Mouse (Mus musculus): ENCODE results near the gene Slc9c1.
"Not testable (repeated sequence)": the region's sequence is repeated elsewhere in the genome, so short reads cannot be mapped to it uniquely, and the experiment has no call there.

Gene Slc9c1

DNA sequence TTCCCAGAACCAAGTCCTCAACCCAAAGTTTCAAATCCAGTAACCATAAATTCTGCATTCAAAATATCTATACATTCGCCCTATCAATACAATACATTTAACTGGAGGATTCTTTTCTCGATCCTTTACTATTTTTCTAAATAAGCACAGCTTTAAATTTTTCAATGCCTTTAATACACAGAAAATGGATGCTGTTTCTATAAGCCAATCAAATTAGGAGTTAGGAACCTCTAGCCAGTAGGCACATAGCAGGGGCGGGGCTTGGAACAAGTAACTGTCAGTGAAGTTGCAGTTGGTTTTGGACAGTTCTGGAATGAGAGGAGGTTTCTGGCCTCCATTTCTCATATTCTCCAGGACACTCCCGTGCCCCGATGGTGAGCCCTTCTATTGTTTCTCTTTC lies at the start of gene Slc9c1:
Slc9c1 (plus strand) TSS at position 301 of the 400 bp plus-strand sequence.
- DNase-seq (ENCODE audit: low read depth, low spot score): peak; percentile 5

DNA sequence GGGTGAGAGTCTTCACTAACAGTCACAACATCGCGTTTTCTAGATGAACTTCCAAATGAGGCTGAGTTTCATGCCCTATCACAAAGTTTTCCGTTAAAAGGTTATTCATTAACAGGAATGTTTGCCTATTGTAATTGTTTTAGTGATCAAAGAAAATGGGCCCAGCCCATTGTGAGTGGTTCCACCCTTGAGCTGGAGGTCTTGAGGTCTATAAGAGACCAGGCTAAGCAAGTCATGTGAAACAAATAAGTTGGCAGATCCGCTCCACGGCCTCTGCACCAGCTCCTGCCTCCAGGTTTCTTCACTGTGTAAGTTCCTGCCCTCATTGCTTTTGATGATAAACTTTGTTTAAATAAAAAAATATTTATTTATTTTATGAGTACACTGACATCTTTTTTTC lies 42.2 kb upstream of the Slc9c1 start, which contains the start of gene Gm609:
Gm609 (minus strand) TSS at position 43 of the 400 bp plus-strand sequence.
- peak; percentile 3 for DNase-seq (ENCODE audit: low read depth, low spot score)

DNA sequence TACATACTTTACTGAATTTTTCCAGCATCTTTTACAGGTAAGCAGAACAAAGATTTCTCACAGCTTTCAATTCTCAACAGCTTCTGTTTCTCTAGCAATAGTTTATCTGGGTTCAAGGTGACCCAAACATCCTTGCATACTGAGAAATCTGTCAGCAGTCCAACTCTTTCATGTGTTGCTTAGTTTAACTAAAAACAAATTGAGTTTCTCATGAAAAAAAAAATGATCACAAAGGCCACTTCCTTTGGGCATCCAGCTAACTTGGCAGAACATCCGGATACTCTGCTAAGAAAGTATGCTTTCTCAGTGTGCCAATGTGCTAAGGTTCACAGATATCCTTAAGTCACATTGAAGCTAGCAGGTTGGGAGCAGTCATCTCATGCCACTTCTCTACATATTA lies 39.8 kb upstream of the Slc9c1 start:
- DNase-seq (ENCODE audit: low read depth, low spot score): no peak

DNA sequence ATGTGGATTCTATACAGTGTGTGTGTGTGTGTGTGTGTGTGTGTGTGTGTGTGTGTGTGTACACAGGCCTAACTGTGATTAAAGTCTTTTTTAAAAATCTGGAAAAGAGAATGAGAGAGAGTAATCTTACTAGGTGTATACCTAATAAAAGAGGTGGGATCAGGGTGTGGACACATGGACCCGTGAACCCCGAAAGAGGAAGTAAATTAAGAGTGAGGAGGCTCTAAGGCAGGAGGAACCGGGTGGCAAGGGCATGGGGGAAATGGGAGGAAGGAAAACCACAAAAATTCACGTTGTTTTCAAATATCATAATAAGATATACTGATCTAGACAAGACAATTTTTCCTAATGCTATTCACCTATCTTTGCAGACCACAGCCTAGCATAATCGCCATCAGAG lies 9.6 kb upstream of the Slc9c1 start:
- DNase-seq (ENCODE audit: low read depth, low spot score): no peak

GRCm38 (mm10) chr16:45531950-45532349 lies 3.2 kb upstream of the Slc9c1 start, which contains the start of gene Gm17783:
Gene Gm17783 (minus strand): TSS chr16:45532050.
- DNase-seq (ENCODE audit: low read depth, low spot score): no peak

- DNase-seq (ENCODE audit: low read depth, low spot score): not testable (repeated sequence)
Observed at GRCm38 (mm10) chr16:45538342-45538741, 3.2 kb downstream of the Slc9c1 start.

DNA sequence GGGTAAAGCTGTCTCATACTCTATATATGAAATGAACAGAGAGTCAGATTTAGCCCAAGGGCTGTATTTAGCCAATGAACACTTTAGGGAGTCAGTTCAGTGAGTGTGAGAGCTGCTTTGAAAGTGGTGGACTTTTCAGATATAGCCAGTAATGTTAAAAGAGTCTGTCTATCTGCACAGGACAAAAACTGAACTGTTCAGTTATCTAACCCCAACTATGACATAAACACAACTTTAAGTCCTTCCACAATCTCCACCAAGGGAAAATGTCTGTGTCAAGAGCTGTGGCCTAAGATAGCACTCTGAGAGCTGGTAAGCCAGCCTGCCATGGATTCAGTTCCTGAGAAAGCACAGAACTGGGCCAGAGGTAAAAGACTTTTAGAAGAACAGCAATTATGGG lies 7.0 kb downstream of the Slc9c1 start:
- DNase-seq (ENCODE audit: low read depth, low spot score): no peak

DNA sequence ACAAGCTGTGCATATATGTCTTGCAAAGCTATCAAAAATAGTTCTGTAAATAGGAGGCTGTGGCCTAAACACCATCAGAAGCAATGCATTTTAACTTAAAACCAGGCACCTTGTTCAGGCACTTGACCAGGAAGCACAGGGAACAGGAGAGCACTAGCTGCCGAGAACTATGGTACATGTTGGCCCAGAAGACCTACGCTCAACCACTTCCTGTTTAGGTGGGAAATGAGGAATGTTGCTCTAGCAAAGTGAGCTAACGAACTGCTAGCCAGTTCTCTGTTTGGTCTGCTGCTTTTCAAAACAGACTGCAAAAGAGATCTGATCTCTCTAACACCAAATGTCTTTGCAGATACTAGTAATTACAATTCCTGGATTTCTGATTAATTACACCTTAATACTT lies 9.2 kb downstream of the Slc9c1 start:
- no peak for DNase-seq (ENCODE audit: low read depth, low spot score)

- DNase-seq (ENCODE audit: low read depth, low spot score): no peak
Observed at GRCm38 (mm10) chr16:45547982-45548381, 12.9 kb downstream of the Slc9c1 start.

DNA sequence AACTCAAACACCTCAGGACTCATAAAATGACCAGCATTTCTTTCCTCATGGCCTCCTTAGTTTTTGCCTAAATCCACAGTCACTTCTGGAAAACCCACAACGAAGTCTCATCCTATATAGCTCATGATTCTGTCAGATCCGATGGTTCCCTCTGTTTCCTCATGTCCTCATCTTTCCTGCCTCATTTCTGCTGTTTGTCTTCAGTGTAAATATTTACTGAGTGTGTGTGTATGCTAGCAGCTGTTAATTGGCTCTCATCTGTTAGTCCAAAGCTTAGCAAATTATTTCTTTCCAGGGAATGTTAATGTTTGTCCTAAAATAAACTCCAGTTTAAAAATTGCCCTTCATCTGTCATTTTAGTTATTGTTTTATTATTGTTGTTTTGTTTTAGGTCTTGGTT lies 16.5 kb downstream of the Slc9c1 start:
- DNase-seq (ENCODE audit: low read depth, low spot score): no peak

DNA sequence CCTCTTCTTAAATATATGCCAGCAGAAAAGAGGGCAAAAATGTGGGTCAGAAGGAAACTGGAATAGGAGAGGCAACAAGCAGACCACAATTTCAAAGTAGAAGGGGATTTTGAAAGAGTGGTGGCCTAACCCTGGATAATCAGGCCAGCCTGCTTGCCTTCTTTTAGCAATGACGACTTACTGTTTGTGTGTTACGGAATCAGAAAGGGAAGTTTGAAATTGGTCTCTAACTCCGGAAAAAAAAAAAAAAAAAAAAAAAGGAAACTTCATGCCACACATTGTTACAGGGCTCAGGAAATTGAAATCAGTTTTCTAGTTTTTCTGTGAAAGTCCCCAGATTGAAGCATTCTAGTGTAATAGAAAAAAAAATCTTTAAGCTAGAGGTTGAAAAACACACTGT lies 26.6 kb downstream of the Slc9c1 start:
- DNase-seq (ENCODE audit: low read depth, low spot score): no peak

DNA sequence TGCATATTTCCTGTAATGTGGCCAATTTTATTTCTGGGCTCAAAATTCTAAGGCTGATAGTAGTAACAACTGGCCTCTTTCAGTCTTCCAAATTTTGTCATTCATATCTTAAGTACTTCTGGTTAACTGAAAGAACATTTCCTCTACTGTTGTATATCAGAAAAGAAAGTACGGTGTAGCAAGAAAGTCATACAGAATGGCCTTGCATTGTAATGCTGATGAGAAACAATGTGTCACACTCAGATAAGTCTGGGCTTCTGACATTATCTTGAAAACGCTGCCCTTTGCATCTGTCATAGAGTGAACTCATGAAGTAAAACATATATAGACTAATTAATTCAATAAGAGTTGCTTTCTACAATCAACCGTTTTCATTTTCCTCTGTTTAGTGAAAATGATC lies 37.2 kb downstream of the Slc9c1 start:
- no peak for DNase-seq (ENCODE audit: low read depth, low spot score)

GRCm38 (mm10) chr16:45579883-45580282 lies 44.8 kb downstream of the Slc9c1 start:
- peak; percentile 24 for DNase-seq (ENCODE audit: low read depth, low spot score)

- DNase-seq (ENCODE audit: low read depth, low spot score): peak; percentile 27
Observed at GRCm38 (mm10) chr16:45582512-45582911, 47.4 kb downstream of the Slc9c1 start.

GRCm38 (mm10) chr16:45593656-45594055 lies 58.5 kb downstream of the Slc9c1 start:
- DNase-seq (ENCODE audit: low read depth, low spot score): peak; percentile 7

- no peak for DNase-seq (ENCODE audit: low read depth, low spot score)
Observed at GRCm38 (mm10) chr16:45595494-45595893, 60.4 kb downstream of the Slc9c1 start.

DNA sequence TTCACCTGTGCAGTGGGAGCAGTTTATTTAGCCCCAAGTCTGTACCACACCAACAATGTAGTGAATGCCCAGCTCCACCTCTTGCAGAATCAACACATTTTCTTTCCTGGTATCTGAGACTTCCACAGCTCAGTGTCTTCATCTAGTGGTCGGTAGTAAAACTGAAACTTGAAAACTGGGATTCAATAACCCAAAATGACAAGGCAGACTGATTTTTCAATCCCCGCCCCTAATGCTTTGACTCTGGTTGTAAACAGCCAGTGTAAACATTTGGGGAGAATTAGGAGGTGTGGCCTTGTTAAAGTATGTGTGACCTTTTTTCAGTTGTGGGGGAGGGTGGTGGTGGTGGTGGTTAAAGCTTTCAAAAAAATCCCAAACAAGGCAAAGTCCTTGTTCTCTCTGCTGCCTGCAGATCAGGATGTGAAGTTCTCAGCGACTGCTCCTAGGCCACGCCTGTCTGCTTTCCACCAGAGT lies 73.4 kb downstream of the Slc9c1 start:
- DNase-seq (ENCODE audit: low read depth, low spot score): peak; percentile 8

GRCm38 (mm10) chr16:45609300-45609699 lies 74.2 kb downstream of the Slc9c1 start:
- peak; percentile 32 for DNase-seq (ENCODE audit: low read depth, low spot score)

GRCm38 (mm10) chr16:45610267-45610666 lies 75.2 kb downstream of the Slc9c1 start, which contains the start of gene Gcsam:
Gene Gcsam (plus strand): TSS chr16:45610380.
- DNase-seq (ENCODE audit: low read depth, low spot score): no peak

- DNase-seq (ENCODE audit: low read depth, low spot score): peak; percentile 61
Observed at GRCm38 (mm10) chr16:45613247-45613646, 78.1 kb downstream of the Slc9c1 start.

DNA sequence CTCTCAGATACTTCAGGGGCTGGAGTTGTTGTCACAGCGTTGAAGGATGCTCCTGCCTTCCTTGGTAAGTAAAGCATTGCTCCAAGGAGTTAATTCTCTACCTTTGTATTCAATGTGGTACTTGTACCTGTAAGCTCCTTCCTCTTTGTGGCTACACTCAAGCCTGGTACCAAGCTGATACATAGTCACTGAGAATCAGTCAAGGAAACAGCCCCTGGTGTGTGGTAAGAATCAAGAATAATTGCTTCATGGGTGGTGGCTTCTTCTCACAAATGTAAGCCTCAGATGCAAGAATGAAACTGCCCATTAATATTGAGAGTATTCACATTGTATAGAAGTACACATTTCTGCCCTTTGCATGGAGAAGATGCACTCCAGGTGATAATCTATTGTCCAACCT lies 80.8 kb downstream of the Slc9c1 start:
- no peak for DNase-seq (ENCODE audit: low read depth, low spot score)

DNA sequence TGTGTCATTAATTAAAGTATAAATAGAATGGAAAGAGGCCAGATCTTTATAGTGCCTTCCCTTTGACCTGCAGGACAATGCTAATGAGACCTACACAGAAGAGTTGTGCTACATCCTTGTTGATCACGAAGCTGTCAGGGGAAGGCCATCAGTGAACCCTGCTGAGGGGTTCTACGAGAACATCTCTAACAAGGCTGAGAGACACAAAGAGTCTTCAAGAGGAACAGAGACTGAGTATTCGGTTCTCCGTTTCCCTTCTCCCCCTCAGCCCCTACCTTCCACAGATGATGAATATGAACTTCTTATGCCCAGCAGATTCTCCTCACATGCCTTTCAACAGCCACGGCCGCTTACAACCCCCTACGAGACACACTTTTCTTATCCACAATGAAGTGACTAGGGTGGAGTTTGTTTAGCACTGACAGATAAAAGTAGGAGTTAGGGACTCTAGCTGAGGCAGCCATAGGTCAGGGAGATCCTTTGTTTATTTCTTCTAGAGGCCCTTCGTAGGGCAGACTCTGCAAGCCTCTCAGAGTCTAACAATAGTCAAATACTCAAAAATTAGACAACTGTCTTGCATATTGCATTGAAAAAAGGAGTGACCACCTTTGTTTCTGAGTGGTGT lies 84.8 kb downstream of the Slc9c1 start:
- DNase-seq (ENCODE audit: low read depth, low spot score): no peak

DNA sequence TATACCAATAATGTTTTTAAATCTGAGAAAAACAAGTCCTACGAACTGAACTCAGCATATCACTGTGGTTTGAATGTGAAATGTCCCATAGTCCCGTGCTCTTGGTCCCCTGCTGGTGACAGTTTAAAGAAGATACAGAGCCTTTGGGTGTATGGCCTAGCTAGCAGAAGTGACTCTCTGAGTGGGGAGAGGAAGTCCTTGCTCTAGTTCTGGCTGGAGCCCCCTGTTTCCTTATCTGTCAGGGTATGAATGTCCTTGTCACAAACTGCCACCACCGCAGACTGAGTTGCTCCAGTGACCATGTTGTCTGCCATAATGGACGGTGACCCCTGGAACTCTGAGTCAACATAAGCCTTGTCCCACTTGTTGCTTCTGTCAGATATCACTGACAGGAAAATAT lies 88.1 kb downstream of the Slc9c1 start:
- no peak for DNase-seq (ENCODE audit: low read depth, low spot score)

- no peak for DNase-seq (ENCODE audit: low read depth, low spot score)
Observed at GRCm38 (mm10) chr16:45624791-45625190, 89.7 kb downstream of the Slc9c1 start.
